Mouse (Mus musculus): ENCODE data around the gene Olfr371.

The Olfr371 gene

DNA sequence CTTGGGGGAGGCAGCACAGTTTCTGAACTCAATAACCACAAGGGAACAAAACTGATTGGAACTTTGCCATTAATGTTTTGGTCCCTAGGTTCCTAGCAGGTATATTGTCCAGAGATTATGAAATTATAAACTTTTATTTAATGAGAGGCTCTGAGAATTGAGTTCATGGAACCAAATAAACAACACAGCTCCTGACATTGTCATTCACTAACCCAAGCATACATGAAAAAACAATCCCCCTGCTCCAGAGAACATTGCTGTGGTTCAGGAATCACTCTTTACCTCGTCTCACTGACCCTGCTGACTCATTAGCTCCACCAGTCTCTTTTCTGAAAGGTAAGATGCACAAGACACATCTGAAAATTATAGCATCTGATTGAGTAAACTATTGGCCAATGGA lies at the start of gene Olfr371:
TSS of gene Olfr371 (plus strand) at position 301 of the 400 bp plus-strand sequence.
- DNase-seq (ENCODE audit: extremely low spot score, low read depth, low spot score) = no peak

DNA sequence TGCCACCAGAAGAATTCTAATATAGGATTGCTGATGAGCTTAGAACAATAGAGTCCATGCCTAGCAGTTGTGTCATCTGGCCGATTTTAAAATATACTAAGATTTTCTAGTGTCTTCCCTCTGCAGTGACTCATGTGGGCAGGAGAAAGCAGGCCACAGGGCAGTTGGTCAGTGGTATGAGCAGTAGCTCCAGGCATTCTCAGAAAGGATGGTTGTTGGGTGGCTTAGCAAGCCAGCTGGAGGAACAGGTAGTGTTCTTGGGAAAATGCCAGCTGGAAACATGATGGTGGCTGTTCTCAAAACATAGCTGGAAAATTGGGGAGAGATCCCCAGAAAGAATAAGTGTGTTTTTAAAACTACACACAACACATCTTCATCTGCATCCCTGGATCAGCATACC lies 33.4 kb upstream of the Olfr371 start:
- no peak for DNase-seq (ENCODE audit: extremely low spot score, low read depth, low spot score)

GRCm38 (mm10) chr8:85220220-85220619 lies 5.6 kb upstream of the Olfr371 start:
- DNase-seq (ENCODE audit: extremely low spot score, low read depth, low spot score) = no peak

DNA sequence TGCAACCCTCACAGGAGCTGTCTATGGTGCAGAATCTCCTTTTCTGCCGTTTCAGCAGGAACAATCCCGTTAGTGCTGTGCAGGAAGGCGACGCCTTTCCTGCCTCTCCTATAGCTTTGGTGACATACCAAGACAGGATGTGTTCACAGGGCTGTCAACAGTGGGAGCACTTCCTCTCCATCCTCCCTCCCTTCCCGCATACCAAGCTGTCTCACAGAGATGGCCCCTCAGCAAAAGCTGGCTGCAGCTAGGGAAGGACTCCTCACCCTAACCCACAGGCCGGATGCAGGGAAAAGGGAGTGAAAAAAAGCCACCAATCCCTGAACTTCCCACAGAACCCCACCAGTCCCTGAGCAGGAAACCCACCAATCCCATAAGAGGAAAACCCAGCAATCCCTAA lies 4.8 kb upstream of the Olfr371 start:
- no peak for DNase-seq (ENCODE audit: extremely low spot score, low read depth, low spot score)

- no peak for DNase-seq (ENCODE audit: extremely low spot score, low read depth, low spot score)
These were observed 1.5 kb downstream of the Olfr371 start for GRCm38 (mm10) chr8:85227297-85227696.
